Mouse (Mus musculus): ENCODE measurements around the gene Adgrv1. TPM values are rescaled to one million over a fixed set of nuclear protein-coding genes. Genes with fewer than 3 reads are reported as not detected.

Adgrv1 gene
- polyA plus RNA-seq, 1 experiment from 2014 or later = 1.5 TPM

GRCm38 (mm10) chr13:81072214-81072613 is 560.7 kb downstream of the Adgrv1 start:
- no peaks in the 10 kb centered on the region for H3K27me3 ChIP-seq (ENCODE audit: low read depth, poor library complexity, severe bottlenecking)
- no peaks in the 10 kb centered on the region for H3K36me3 ChIP-seq
- no peaks in the 10 kb centered on the region for H3K9me3 ChIP-seq (replicated peaks)
- no peaks in the 10 kb centered on the region for H3K4me1 ChIP-seq
- no peak overlapping the region for H3K27ac ChIP-seq
- 91% methylated on average over 5 of the region's 5 CpGs for WGBS
- no peak overlapping the region for H3K4me3 ChIP-seq
- no peak for DNase-seq (ENCODE audit: low spot score)

- Histone ChIP-seq H3K36me3 (no peaks in the 10 kb centered on the region), H3K9me3 (replicated peaks) (no peaks in the 10 kb centered on the region), H3K4me1 (no peaks in the 10 kb centered on the region), H3K27ac (no peak overlapping the region), H3K4me3 (no peak overlapping the region), H3K27me3 (ENCODE audit: low read depth, poor library complexity, severe bottlenecking) (no peaks in the 10 kb centered on the region)
- WGBS = 94% methylated on average over 4 of the region's 4 CpGs
- no peak for DNase-seq (ENCODE audit: low spot score)
Measured at GRCm38 (mm10) chr13:81051448-81051847, 581.5 kb downstream of the Adgrv1 start.

GRCm38 (mm10) chr13:81050911-81051310 is 582.0 kb downstream of the Adgrv1 start:
- Histone ChIP-seq H3K27me3 (ENCODE audit: low read depth, poor library complexity, severe bottlenecking) (no peaks in the 10 kb centered on the region), H3K27ac (no peak overlapping the region), H3K4me3 (no peak overlapping the region), H3K9me3 (replicated peaks) (no peaks in the 10 kb centered on the region), H3K36me3 (no peaks in the 10 kb centered on the region), H3K4me1 (no peaks in the 10 kb centered on the region)
- no peak for DNase-seq (ENCODE audit: low spot score)
- 79% methylated on average over 5 of the region's 5 CpGs for WGBS

GRCm38 (mm10) chr13:81045345-81045744 is 587.6 kb downstream of the Adgrv1 start:
- Histone ChIP-seq H3K4me3 (no peak overlapping the region), H3K9me3 (replicated peaks) (no peaks in the 10 kb centered on the region), H3K27ac (no peak overlapping the region), H3K27me3 (ENCODE audit: low read depth, poor library complexity, severe bottlenecking) (no peaks in the 10 kb centered on the region), H3K36me3 (no peaks in the 10 kb centered on the region), H3K4me1 (no peaks in the 10 kb centered on the region)
- DNase-seq (ENCODE audit: low spot score) = no peak
- WGBS = 80% methylated on average over 11 of the region's 11 CpGs

Small RNA genes within 50 kb of the gene (microRNA-seq; reads per million reads assigned to microRNA genes)
- gene Gm25241 = not detected

Other genes with a start within 250 kb of the Adgrv1 start
- 16.5 and 22.8 TPM in 2 replicates for gene Lysmd3, start 24.5 kb upstream of the Adgrv1 start, polyA plus RNA-seq (2016; fragmentation: Nextera tagmentation; extraction: Ambion mirVana)
- gene Polr3g, start 77.9 kb upstream of the Adgrv1 start, polyA plus RNA-seq (2016; fragmentation: Nextera tagmentation; extraction: Ambion mirVana) = 20.0 and 21.3 TPM in 2 replicates
- 3.4 and 4.4 TPM in 2 replicates for gene Mblac2, start 78.2 kb upstream of the Adgrv1 start, polyA plus RNA-seq (2016; fragmentation: Nextera tagmentation; extraction: Ambion mirVana)
- 169 and 192 TPM in 2 replicates for gene Cetn3, start 149.9 kb upstream of the Adgrv1 start, polyA plus RNA-seq (2016; fragmentation: Nextera tagmentation; extraction: Ambion mirVana)